Mouse (Mus musculus) lung, postnatal 0 days (tissue): ENCODE measurements around the gene Zeb2. TPM values are rescaled to one million over a fixed set of nuclear protein-coding genes. Genes with fewer than 3 reads are reported as not detected.

Experiments
- ATAC-seq: fragments of 200-750 bp; cut with Nextera tagmentation; 2 replicates; pipeline ENCODE4 v1.8.0; 2017; ENCODE audit warnings: moderate library complexity
- DNase-seq: peaks from one replicate; pipeline ENCODE4 v3.0.0-alpha.2; 2016; ENCODE audit warnings: low spot score
- H3K27ac ChIP-seq: fragments of 300-500 bp; sonication (generic); 2 replicates; pipeline ENCODE4 v1.5.1; 2014; ENCODE audit warnings: antibody characterized with exemption, mild to moderate bottlenecking, low read length, mixed read lengths
- H3K27me3 ChIP-seq: fragments of 300-500 bp; sonication (generic); replicated peaks from 2 replicates; pipeline ENCODE4 v1.6.1; 2014; ENCODE audit warnings: low read length, mixed read lengths; ENCODE audit not compliant: insufficient read depth
- H3K36me3 ChIP-seq: fragments of 300-500 bp; sonication (generic); 2 replicates; pipeline ENCODE4 v1.6.1; 2014; ENCODE audit warnings: low read length, mixed read lengths; ENCODE audit not compliant: insufficient read depth
- H3K4me1 ChIP-seq: fragments of 300-500 bp; sonication (generic); 2 replicates; pipeline ENCODE4 v1.6.1; 2014; ENCODE audit warnings: antibody characterized with exemption, low read depth, low read length, mixed read lengths; ENCODE audit not compliant: insufficient read depth
- H3K4me2 ChIP-seq: fragments of 300-500 bp; sonication (generic); replicated peaks from 2 replicates; pipeline ENCODE4 v1.6.1; 2014; ENCODE audit warnings: low read depth, mild to moderate bottlenecking, low read length, moderate library complexity, mixed read lengths
- H3K4me3 ChIP-seq: fragments of 300-500 bp; sonication (generic); 2 replicates; pipeline ENCODE4 v1.5.1; 2014; ENCODE audit warnings: low read depth, low read length
- H3K9ac ChIP-seq: fragments of 300-500 bp; sonication (generic); replicated peaks from 2 replicates; pipeline ENCODE4 v1.6.1; 2014; ENCODE audit warnings: low read depth, mild to moderate bottlenecking
- H3K9me3 ChIP-seq: fragments of 300-500 bp; sonication (generic); 2 replicates; pipeline ENCODE4 v1.6.1; 2016; ENCODE audit warnings: low read length, mixed read lengths
- CTCF ChIP-seq: IDR thresholded peaks from 2 replicates; pipeline ENCODE4 v1.5.1; 2016; ENCODE audit warnings: antibody characterized with exemption, mild to moderate bottlenecking
- EP300 ChIP-seq: IDR thresholded peaks from 2 replicates; pipeline ENCODE4 v1.6.1; 2016; ENCODE audit warnings: antibody characterized with exemption, mild to moderate bottlenecking, control low read depth
- WGBS: fragments of 180-500 bp; shearing (Covaris S2); extraction: QIAGEN DNeasy Blood & Tissue Kit; methylation state at CpG from one replicate; pipeline ENCODE4 v1.1.7; 2014; 5-methylcytosine and 5-hydroxymethylcytosine counted together
- polyA plus RNA-seq: library from polyadenylated mRNA; unstranded; fragments of >200 nt; fragmentation: Nextera tagmentation; extraction: Ambion mirVana; gene quantifications from 2 replicates; pipeline ENCODE4 v1.2.1, GENCODE M21; 2015

Zeb2 gene
- polyA plus RNA-seq, 1 experiment from 2014 or later = 36.4 TPM

- Histone ChIP-seq H3K4me3 (no peak overlapping the region), H3K36me3 (no peaks in the 10 kb centered on the region), H3K4me2 (no peak overlapping the region), H3K27me3 (no peaks in the 10 kb centered on the region), H3K4me1 (peaks cover 4% of the 10 kb centered on the region; the same call in 1 of the 2 replicates), H3K9ac (no peak overlapping the region), H3K9me3 (no peaks in the 10 kb centered on the region), H3K27ac (no peak overlapping the region)
- DNase-seq (no peak), ATAC-seq (no peak)
- 75% methylated on average over 6 of the region's 6 CpGs for WGBS
- TF ChIP-seq CTCF (no peak), EP300 (no peak)
These were observed 143.4 kb downstream of the Zeb2 start for GRCm38 (mm10) chr2:44973828-44974227.

GRCm38 (mm10) chr2:44970087-44970646 is 147.0 kb downstream of the Zeb2 start:
- Histone ChIP-seq H3K9me3 (no peaks in the 10 kb centered on the region), H3K27ac (no peak overlapping the region), H3K36me3 (no peaks in the 10 kb centered on the region), H3K27me3 (no peaks in the 10 kb centered on the region), H3K4me2 (no peak overlapping the region), H3K4me3 (no peak overlapping the region), H3K4me1 (no peaks in the 10 kb centered on the region), H3K9ac (no peak overlapping the region)
- ATAC-seq (no peak), DNase-seq (no peak)
- 86% methylated on average over 6 of the region's 6 CpGs for WGBS
- no peak for TF ChIP-seq CTCF
- TF ChIP-seq EP300 = no peak

GRCm38 (mm10) chr2:44969640-44970039 is 147.6 kb downstream of the Zeb2 start:
- H3K27me3 ChIP-seq = no peaks in the 10 kb centered on the region
- H3K36me3 ChIP-seq = no peaks in the 10 kb centered on the region
- no peak overlapping the region for H3K4me2 ChIP-seq
- H3K9ac ChIP-seq = no peak overlapping the region
- no peaks in the 10 kb centered on the region for H3K9me3 ChIP-seq
- DNase-seq (no peak), ATAC-seq (no peak)
- no peaks in the 10 kb centered on the region for H3K4me1 ChIP-seq
- no peak overlapping the region for H3K4me3 ChIP-seq
- WGBS = 94% methylated on average over 1 of the region's 1 CpGs
- TF ChIP-seq EP300 = no peak
- no peak for TF ChIP-seq CTCF
- no peak overlapping the region for H3K27ac ChIP-seq

GRCm38 (mm10) chr2:44969226-44969625 is 148.0 kb downstream of the Zeb2 start:
- no peak for TF ChIP-seq CTCF
- TF ChIP-seq EP300 = no peak

DNA sequence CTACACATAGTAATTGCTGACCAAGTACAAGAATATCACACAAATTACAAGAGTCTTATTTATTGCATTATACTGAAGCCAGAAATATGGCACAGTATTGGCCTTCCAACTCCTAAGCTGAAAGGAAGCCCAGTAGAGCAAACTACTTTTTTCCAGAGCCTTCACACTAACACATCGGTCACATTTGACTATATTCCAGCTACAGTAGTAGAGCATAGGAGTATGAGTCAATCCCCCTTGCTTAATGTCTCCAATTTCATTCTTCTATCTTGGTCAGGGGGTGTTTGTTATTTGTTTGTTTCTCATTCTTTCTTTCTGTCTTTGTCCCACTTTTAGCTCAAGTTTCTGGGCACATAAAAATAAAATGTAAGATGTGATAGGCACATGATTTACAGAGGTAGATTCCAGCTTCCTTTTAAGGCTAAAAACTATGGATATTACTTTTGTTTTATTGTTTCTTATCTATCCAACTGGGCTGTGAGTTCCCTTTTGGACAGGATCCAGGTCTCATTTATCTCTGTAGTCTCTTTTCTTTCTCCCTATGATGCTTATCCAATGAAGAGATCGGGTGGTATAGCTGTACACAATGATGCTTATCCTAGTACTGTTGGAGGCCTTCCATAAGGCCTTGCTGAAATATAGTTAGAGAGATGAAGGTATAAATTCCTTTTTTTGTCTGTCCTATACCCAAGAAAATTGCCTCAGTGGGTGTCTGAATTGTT is 151.2 kb downstream of the Zeb2 start:
- no peak overlapping the region for H3K9ac ChIP-seq
- DNase-seq = peak; percentile 34
- WGBS = 45% methylated on average over 2 of the region's 2 CpGs
- H3K27ac ChIP-seq = no peak overlapping the region
- TF ChIP-seq EP300 (no peak), CTCF (no peak)
- ATAC-seq = no peak; the same call in 1 of the 2 replicates
- H3K4me1 ChIP-seq = no peaks in the 10 kb centered on the region
- H3K27me3 ChIP-seq = no peaks in the 10 kb centered on the region
- H3K9me3 ChIP-seq = no peaks in the 10 kb centered on the region
- no peaks in the 10 kb centered on the region for H3K36me3 ChIP-seq
- H3K4me2 ChIP-seq = no peak overlapping the region
- no peak overlapping the region for H3K4me3 ChIP-seq

More at GRCm38 (mm10) chr2:44969226-44969625, 148.0 kb downstream of the Zeb2 start:
- ATAC-seq (no peak), DNase-seq (no peak)
- Histone ChIP-seq H3K27me3 (no peaks in the 10 kb centered on the region), H3K9ac (no peak overlapping the region), H3K27ac (no peak overlapping the region), H3K36me3 (no peaks in the 10 kb centered on the region), H3K9me3 (no peaks in the 10 kb centered on the region), H3K4me1 (no peaks in the 10 kb centered on the region), H3K4me2 (no peak overlapping the region), H3K4me3 (no peak overlapping the region)
- WGBS = 60% methylated on average over 2 of the region's 2 CpGs

GRCm38 (mm10) chr2:44962620-44963019 is 154.6 kb downstream of the Zeb2 start:
- H3K27me3 ChIP-seq = no peaks in the 10 kb centered on the region
- 93% methylated on average over 5 of the region's 5 CpGs for WGBS
- H3K4me3 ChIP-seq = no peak overlapping the region
- no peak overlapping the region for H3K27ac ChIP-seq
- DNase-seq (no peak), ATAC-seq (no peak)
- TF ChIP-seq EP300 (no peak), CTCF (no peak)
- no peak overlapping the region for H3K9ac ChIP-seq
- no peaks in the 10 kb centered on the region for H3K9me3 ChIP-seq
- no peaks in the 10 kb centered on the region for H3K4me1 ChIP-seq
- H3K36me3 ChIP-seq = no peaks in the 10 kb centered on the region
- no peak overlapping the region for H3K4me2 ChIP-seq
